Mouse (Mus musculus): ENCODE data around the gene Rassf1.

- TF ChIP-seq CTCF (IDR thresholded peaks at IDR 0.05; ENCODE audit: borderline replicate concordance, control insufficient read depth, extremely low read depth, insufficient read depth, low read length, poor library complexity), result no peak
- no peak for TF ChIP-seq POLR2A (IDR thresholded peaks at IDR 0.05; ENCODE audit: control insufficient read depth, extremely low read depth, insufficient read depth, low read length, poor library complexity)
Observed at GRCm38 (mm10) chr9:107570845-107571244, 19.5 kb downstream of the Rassf1 start.

Measured in thymus, adult 2 months (tissue).